Mouse (Mus musculus) heart, postnatal 10 days (tissue): ENCODE measurements at regions not wholly inside any gene's neighbourhood (a gene's known extent, or its start where the extent isn't known, plus 50 kb on each side); places are given as distances from the start of the nearest gene placed in this dataset.
"Not testable (repeated sequence)": the region's sequence is repeated elsewhere in the genome, so short reads cannot be mapped to it uniquely, and the experiment has no call there.

Experiments used
- DNase-seq, 2 experiments: peaks; one replicate each; pipeline ENCODE4 v3.0.0; 2021
- intact Hi-C: fragments of 180-260 bp; cut with DNase I; formaldehyde crosslinking; loops from one replicate; pipeline ENCODE4 v1.15.1; 2025

- DNase-seq = peak in 1 of 2 experiments; percentile 53
- intact Hi-C loops = loop anchor here (10.0 kb wide), 1 partner anchor 120 kb away; the partner anchor contains the start of genes Arf6 and Gm9887
Measured at GRCm38 (mm10) chr12:69494648-69495047, 88.2 kb downstream of the Vcpkmt start.

GRCm38 (mm10) chr12:69489686-69490085 lies 93.1 kb downstream of the Vcpkmt start:
- intact Hi-C loops = loop anchor here (10.0 kb wide), 1 partner anchor 115 kb away; the partner anchor contains the start of genes Arf6 and Gm9887
- no peak for DNase-seq

GRCm38 (mm10) chr12:69486903-69487302 lies 95.9 kb downstream of the Vcpkmt start:
- DNase-seq = no peak
- intact Hi-C loops = no loop called here

DNA sequence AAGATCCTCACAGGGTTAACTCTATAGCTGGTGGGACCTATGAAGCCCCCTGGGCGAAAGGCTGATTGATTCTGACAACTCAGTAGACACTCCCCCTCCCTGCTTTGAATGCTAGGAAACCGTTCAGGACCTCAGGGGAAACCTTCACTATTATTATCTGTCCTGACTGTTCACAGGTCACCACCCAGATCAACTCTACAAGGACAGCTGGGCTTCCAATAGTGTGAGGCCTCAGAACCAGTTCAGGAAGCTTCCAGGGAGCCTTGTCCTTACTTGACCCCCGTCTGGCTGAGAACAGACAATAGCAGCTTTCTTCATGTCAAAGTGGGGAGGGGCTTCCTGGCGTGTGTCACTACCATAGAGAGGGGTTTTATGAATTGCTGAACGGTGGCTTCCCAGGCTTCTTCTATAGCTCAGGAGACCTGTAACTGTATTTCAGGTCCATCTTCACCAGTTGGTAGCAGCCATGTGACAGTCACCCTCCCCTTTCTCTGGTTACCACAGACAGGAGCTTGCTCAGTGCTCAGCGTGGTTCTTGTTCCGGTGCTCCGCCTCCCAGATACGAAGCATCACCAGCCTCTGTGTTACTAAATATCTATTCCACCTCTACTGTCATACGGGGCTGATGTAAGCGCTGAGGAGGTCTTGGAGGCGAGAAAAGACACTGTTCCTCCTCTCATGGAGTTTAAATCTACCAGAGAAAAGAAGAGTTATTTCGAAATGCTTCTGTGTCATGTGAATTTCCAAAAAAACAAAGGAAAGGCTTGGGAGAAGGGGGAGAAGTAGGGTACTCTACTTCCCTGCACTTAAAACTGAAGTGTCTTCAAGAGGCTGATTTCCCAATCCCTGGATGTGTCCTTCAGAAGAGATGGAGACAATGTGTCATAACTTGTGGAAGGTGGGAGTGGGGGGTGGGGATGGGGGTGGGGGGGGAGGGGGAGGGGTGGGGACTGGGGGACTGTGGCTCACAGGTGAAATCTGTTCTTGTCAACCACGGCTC lies 96.9 kb downstream of the Vcpkmt start:
- peak; percentile 74 for DNase-seq
- intact Hi-C loops = no loop called here

DNA sequence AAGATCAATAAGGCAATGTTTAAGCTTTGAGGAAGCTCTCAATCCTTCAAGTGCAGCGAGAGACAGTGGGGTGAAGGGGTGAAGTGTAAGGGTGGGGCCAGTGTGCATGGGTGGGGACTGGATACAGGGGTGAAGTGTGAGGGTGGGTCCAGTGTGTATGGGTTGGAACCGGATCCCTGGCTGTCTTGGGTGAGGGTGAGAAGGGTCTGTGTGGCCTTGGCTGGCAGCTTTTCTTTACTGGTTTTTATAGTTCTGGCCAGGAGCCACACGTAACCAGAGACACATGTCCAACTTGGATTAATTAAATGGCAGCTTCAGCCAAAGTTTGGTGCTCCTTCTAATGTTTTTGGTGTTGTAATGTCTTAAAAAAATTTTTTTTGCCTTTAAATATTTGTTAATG lies 101.4 kb downstream of the Vcpkmt start:
- intact Hi-C loops = no loop called here
- no peak for DNase-seq

GRCm38 (mm10) chr12:69476631-69477091 lies 104.4 kb upstream of the Gm9887 start:
- DNase-seq = no peak
- intact Hi-C loops = no loop called here

- intact Hi-C loops = no loop called here
- no peak for DNase-seq
Measured at GRCm38 (mm10) chr12:69476131-69476530, 103.9 kb upstream of the Gm9887 start.

DNA sequence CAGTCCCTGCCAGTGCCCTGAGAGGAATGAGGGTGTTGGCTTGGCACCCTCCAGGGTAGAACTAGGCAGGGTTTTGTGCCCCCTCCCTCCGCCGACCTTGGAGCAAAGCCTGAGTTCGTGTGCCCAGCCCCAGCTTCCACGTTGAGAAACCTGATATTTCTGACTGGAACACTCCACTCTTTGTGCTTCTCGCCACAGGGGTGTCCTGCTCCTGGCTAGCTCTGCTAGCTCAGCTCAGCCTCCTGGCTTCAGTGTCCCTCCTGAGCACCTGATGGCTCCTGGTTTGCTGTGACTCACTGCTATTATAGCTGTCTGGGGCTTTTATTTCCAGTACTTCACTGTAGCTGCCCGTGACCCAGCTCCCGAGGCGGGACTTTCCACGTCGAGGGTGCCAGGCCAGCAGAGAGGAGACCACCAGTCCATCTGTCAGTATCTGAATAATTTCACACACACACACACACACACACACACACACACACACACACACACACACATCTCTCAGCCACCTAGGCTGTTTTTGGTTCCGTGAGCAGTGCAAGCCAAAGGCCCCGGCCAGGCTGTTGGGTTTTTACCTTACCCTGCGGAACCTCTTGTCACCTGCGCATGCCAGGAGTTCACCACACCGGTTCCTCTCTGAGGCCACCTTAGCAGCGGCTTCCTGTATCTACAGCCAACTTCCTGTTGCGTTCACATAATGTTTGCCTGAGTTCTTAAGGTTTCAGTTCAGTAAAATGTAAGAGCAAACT lies 102.8 kb upstream of the Gm9887 start:
- peak; percentile 37 to 45 for DNase-seq
- intact Hi-C loops = no loop called here

DNA sequence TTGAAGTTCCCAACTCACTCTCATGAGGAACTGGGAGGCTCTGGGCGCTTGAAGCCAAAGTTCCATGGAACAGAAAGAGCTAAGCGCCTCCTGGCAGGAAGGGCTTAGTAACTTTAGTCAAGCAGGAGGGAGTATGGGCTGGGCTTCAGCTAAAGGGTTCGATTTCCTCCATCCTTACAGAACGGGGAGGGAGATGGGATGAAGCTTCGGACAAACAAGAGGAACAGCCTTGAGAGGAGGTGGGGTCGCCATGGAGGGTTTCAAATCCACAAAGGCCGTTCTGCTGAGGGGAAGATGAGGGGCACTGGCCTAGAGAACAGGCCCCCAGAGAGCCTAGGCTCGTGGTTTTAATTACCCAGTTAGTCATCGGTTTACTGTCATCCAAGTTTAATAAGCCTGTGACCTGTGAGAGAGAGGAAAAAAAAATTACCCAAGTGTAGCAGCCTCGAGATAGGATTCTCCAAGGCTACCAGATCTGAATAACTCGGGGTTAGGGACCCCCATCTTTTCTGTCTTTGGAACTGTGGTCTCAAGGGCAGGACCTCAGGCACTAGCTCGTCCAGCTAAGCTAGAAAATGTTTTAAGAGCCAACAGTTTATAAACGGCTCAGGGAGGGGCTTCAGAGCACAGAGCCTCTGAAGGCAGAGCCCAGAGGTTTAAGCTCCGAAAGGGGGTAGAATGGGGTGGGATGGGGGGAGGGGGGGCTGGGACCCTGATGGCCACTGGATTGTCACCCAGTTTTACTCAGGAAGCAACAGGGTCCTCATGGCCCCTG lies 102.1 kb upstream of the Gm9887 start:
- DNase-seq = peak; percentile 54 to 60
- intact Hi-C loops = no loop called here

GRCm38 (mm10) chr12:69473379-69474057 lies 101.3 kb upstream of the Gm9887 start:
- intact Hi-C loops = no loop called here

GRCm38 (mm10) chr12:69472912-69473311 lies 100.7 kb upstream of the Gm9887 start:
- intact Hi-C loops = no loop called here
- DNase-seq = no peak

More at GRCm38 (mm10) chr12:69473379-69474057, 101.3 kb upstream of the Gm9887 start:
- DNase-seq = no peak

GRCm38 (mm10) chr12:69471876-69472275 lies 99.6 kb upstream of the Gm9887 start:
- intact Hi-C loops = no loop called here
- no peak for DNase-seq

GRCm38 (mm10) chr12:69469004-69469403 lies 96.7 kb upstream of the Gm9887 start:
- no peak for DNase-seq
- intact Hi-C loops = no loop called here

DNA sequence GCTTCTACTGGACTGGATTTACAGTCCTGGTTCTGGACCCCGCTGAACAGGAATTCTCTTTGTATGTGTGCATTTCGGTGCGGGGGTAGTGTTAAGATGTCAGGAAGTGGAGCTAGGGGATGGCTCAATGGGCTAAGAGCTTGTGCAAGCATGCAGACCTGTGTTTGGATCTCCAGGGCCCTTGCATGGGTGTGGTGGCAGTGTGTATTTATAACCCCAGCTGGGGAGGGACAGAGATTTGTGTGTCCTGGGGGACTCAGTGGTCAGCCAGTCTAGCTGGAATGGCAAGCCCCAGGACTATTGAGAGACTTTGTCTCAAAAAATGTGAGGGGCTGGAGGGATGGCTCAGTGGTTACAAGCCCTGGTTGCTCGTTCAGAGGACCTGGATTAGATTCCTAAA lies 95.1 kb upstream of the Gm9887 start:
- intact Hi-C loops = no loop called here
- no peak for DNase-seq

- intact Hi-C loops = loop anchor here (5.0 kb wide), 2 partner anchors 93 to 107 kb away; partner anchors contain the start of genes Arf6 and Gm9887
- DNase-seq = no peak
Measured at GRCm38 (mm10) chr12:69464906-69465305, 92.6 kb upstream of the Gm9887 start.

- DNase-seq = not testable (repeated sequence)
- intact Hi-C loops = loop anchor here (5.0 kb wide), 2 partner anchors 91 to 109 kb away; partner anchors contain the start of genes Arf6 and Gm9887
Measured at GRCm38 (mm10) chr12:69463327-69463726, 91.1 kb upstream of the Gm9887 start.

DNA sequence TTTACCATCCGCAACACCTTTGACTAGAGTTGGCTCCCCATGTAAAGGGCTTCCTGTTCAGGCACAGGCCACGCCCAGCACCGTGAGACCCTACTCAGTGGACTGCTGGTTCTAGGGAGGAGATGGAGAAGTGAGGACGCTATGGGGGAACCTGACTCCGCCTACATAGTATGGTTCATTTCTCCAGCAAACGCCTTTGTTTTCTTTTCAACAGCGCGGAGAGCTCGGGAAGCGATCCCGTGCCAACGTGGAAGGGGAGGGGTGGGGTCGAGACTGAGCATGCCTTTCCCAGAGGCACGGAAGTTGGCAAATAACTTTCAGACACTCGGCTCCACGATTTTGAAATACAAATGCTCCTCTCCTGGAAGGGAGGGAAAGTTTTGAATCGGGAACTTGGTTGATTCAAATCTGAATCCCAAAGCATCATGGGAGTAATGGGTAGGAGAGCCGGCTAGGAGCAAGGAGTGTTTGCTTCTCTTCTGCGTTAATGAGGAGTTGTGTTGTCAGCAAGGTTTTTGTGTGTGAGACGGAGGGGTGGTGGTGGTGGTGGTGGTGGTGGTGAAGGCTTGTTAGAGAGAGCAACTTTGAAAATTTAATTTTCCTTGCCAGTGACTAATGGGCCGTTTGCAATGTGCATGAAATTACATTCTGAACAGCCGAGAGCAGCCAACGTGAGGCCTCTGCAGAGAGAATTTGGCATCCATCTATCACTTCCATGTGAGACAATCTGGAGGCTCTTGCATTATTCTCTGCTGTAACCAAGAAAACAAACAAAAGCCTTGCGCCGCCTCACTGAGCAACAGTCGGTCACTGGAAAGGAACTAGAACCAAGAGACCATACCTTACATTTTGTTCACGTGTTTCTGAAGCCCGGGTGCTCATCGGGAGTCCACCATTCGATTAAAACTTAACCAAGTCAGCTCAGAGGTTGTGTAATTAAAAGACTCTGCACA lies 89.9 kb upstream of the Gm9887 start:
- intact Hi-C loops = loop anchor here (5.0 kb wide), 2 partner anchors 90 to 110 kb away; partner anchors contain the start of genes Arf6 and Gm9887
- peak; percentile 71 to 75 for DNase-seq

- DNase-seq = no peak
- intact Hi-C loops = loop anchor here (5.0 kb wide), 2 partner anchors 88 to 112 kb away; partner anchors contain the start of genes Arf6 and Gm9887
Measured at GRCm38 (mm10) chr12:69460552-69461079, 88.4 kb upstream of the Gm9887 start.
